Mouse (Mus musculus) myocyte (in vitro differentiated cells): ENCODE measurements around the gene Upp2. TPM values are rescaled to one million over a fixed set of nuclear protein-coding genes. Genes with fewer than 3 reads are reported as not detected.

Experiments
- H3K27me3 ChIP-seq: one replicate; pipeline ENCODE4 v1.6.1; 2011; ENCODE audit not compliant: control insufficient read depth, insufficient read depth, insufficient read length
- H3K36me3 ChIP-seq: one replicate; pipeline ENCODE4 v1.6.1; 2011; ENCODE audit not compliant: control insufficient read depth, insufficient read depth
- H3K4me2 ChIP-seq: one replicate; pipeline ENCODE4 v1.6.1; 2011; ENCODE audit warnings: low read depth, control low read depth
- H3K4me3 ChIP-seq: one replicate; pipeline ENCODE4 v1.5.1; 2011; ENCODE audit warnings: mild to moderate bottlenecking, control low read depth, moderate library complexity
- H3K79me2 ChIP-seq: one replicate; pipeline ENCODE4 v1.6.1; 2011; ENCODE audit not compliant: control insufficient read depth, insufficient read depth
- H3ac ChIP-seq: one replicate; pipeline ENCODE4 v1.6.1; 2011; ENCODE audit not compliant: control insufficient read depth, insufficient read length
- CEBPB ChIP-seq: IDR thresholded peaks from 2 replicates; pipeline ENCODE4 v1.6.1; 2011; ENCODE audit warnings: mild to moderate bottlenecking, moderate library complexity; ENCODE audit not compliant: poor library complexity, insufficient read depth, severe bottlenecking
- E2F4 ChIP-seq: IDR thresholded peaks from one replicate; pipeline ENCODE4 v1.6.1; 2011; ENCODE audit warnings: mild to moderate bottlenecking, control low read depth, moderate library complexity; ENCODE audit not compliant: insufficient read depth
- MAX ChIP-seq: IDR thresholded peaks from one replicate; pipeline ENCODE4 v1.6.1; 2011; ENCODE audit warnings: low read depth, mild to moderate bottlenecking, control low read depth
- MYOD1 ChIP-seq, 3 experiments: IDR thresholded peaks; one replicate each; pipeline ENCODE4 v1.6.1; 2011; ENCODE audit warnings: control low read depth in 2 of 3, low read depth in 2 of 3, mild to moderate bottlenecking in 2 of 3, moderate library complexity in 1 of 3; ENCODE audit not compliant: insufficient read length in 2 of 3, control insufficient read depth in 1 of 3
- MYOG ChIP-seq, 3 experiments: IDR thresholded peaks; one replicate each; pipeline ENCODE4 v1.6.1; 2011; ENCODE audit warnings: control low read depth in 2 of 3, low read depth in 2 of 3, mild to moderate bottlenecking in 2 of 3; ENCODE audit not compliant: insufficient read length in 2 of 3, control insufficient read depth in 1 of 3, insufficient read depth in 1 of 3
- POLR2A ChIP-seq: IDR thresholded peaks from one replicate; pipeline ENCODE4 v1.6.1; 2011; ENCODE audit warnings: low read depth, mild to moderate bottlenecking, control low read depth, moderate library complexity; ENCODE audit not compliant: insufficient read length
- POLR2AphosphoS2 ChIP-seq: IDR thresholded peaks from one replicate; pipeline ENCODE4 v1.6.1; 2011; ENCODE audit warnings: low read depth, control low read depth; ENCODE audit not compliant: insufficient read length
- REST ChIP-seq: IDR thresholded peaks from one replicate; pipeline ENCODE4 v1.6.1; 2011; ENCODE audit warnings: mild to moderate bottlenecking, control low read depth, moderate library complexity; ENCODE audit not compliant: insufficient read depth, insufficient read length
- SRF ChIP-seq: IDR thresholded peaks from one replicate; pipeline ENCODE4 v1.6.1; 2011; ENCODE audit warnings: low read depth; ENCODE audit not compliant: control insufficient read depth, insufficient read length
- TCF12 ChIP-seq: IDR thresholded peaks from one replicate; pipeline ENCODE4 v1.6.1; 2011; ENCODE audit warnings: mild to moderate bottlenecking, control low read depth; ENCODE audit not compliant: poor library complexity, insufficient read depth, severe bottlenecking
- TCF3 ChIP-seq: IDR thresholded peaks from one replicate; pipeline ENCODE4 v1.6.1; 2011; ENCODE audit warnings: low read depth, control low read depth; ENCODE audit not compliant: insufficient read length
- USF1 ChIP-seq: IDR thresholded peaks from one replicate; pipeline ENCODE4 v1.6.1; 2011; ENCODE audit warnings: low read depth, mild to moderate bottlenecking, control low read depth, moderate library complexity
- polyA plus RNA-seq: library from polyadenylated mRNA; unstranded; fragments of >200 nt; fragmentation: generic; extraction: Trizol; gene quantifications from one replicate; pipeline ENCODE4 v1.2.1, GENCODE M21; 2012; ENCODE audit warnings: missing spikeins

The Upp2 gene
- polyA plus RNA-seq, 1 experiment, result 8.3 TPM

- H3K4me2 ChIP-seq, result no peak overlapping the region
- no peaks in the 10 kb centered on the region for H3K79me2 ChIP-seq
- no peaks in the 10 kb centered on the region for H3K27me3 ChIP-seq
- no peaks in the 10 kb centered on the region for H3K36me3 ChIP-seq
- TF ChIP-seq E2F4 (no peak), CEBPB (no peak), MAX (no peak), SRF (no peak), POLR2AphosphoS2 (no peak), USF1 (no peak), POLR2A (no peak), TCF12 (no peak), TCF3 (no peak), MYOG (IDR thresholded peaks at IDR 0.05; ENCODE audit: control insufficient read depth in 1 of 3, insufficient read depth in 1 of 3, insufficient read length in 2 of 3, low read depth in 2 of 3) (no peak), MYOD1 (IDR thresholded peaks at IDR 0.05; ENCODE audit: control insufficient read depth in 1 of 3, insufficient read length in 2 of 3, low read depth in 2 of 3) (no peak), REST (no peak)
- no peak overlapping the region for H3ac ChIP-seq
- no peak overlapping the region for H3K4me3 ChIP-seq
Measured at GRCm38 (mm10) chr2:58662661-58663060, 95.6 kb downstream of the Upp2 start.

- TF ChIP-seq POLR2A (no peak), TCF3 (no peak), CEBPB (no peak), TCF12 (no peak), MYOG (IDR thresholded peaks at IDR 0.05; ENCODE audit: control insufficient read depth in 1 of 3, insufficient read depth in 1 of 3, insufficient read length in 2 of 3, low read depth in 2 of 3) (no peak), E2F4 (no peak), MAX (no peak)
- no peak overlapping the region for H3ac ChIP-seq
- no peaks in the 10 kb centered on the region for H3K36me3 ChIP-seq
- no peaks in the 10 kb centered on the region for H3K27me3 ChIP-seq
- H3K4me2 ChIP-seq, result no peak overlapping the region
- no peaks in the 10 kb centered on the region for H3K79me2 ChIP-seq
- H3K4me3 ChIP-seq, result no peak overlapping the region
Measured at GRCm38 (mm10) chr2:58663404-58664120, 96.5 kb downstream of the Upp2 start.

- no peak overlapping the region for H3K4me3 ChIP-seq
- H3K79me2 ChIP-seq, result no peaks in the 10 kb centered on the region
- no peaks in the 10 kb centered on the region for H3K27me3 ChIP-seq
- H3K4me2 ChIP-seq, result no peak overlapping the region
- no peaks in the 10 kb centered on the region for H3K36me3 ChIP-seq
- no peak overlapping the region for H3ac ChIP-seq
- TF ChIP-seq MAX (no peak), POLR2AphosphoS2 (no peak), MYOG (IDR thresholded peaks at IDR 0.05; ENCODE audit: control insufficient read depth in 1 of 3, insufficient read depth in 1 of 3, insufficient read length in 2 of 3, low read depth in 2 of 3) (peak in 1 of 3 experiments; percentile 41), TCF3 (no peak), MYOD1 (IDR thresholded peaks at IDR 0.05; ENCODE audit: control insufficient read depth in 1 of 3, insufficient read length in 2 of 3, low read depth in 2 of 3) (peak in 2 of 3 experiments; percentile 54 to 60)
Measured at GRCm38 (mm10) chr2:58665081-58665814, 98.2 kb downstream of the Upp2 start.

GRCm38 (mm10) chr2:58667298-58667697, 100.2 kb downstream of the Upp2 start:
- Histone ChIP-seq H3ac (no peak overlapping the region), H3K4me2 (no peak overlapping the region), H3K36me3 (no peaks in the 10 kb centered on the region), H3K4me3 (no peak overlapping the region), H3K79me2 (no peaks in the 10 kb centered on the region), H3K27me3 (no peaks in the 10 kb centered on the region)
- TF ChIP-seq TCF12 (no peak), SRF (no peak), POLR2AphosphoS2 (no peak), MAX (no peak), TCF3 (no peak), CEBPB (no peak), REST (no peak), POLR2A (no peak), E2F4 (no peak), USF1 (no peak), MYOD1 (IDR thresholded peaks at IDR 0.05; ENCODE audit: control insufficient read depth in 1 of 3, insufficient read length in 2 of 3, low read depth in 2 of 3) (no peak), MYOG (IDR thresholded peaks at IDR 0.05; ENCODE audit: control insufficient read depth in 1 of 3, insufficient read depth in 1 of 3, insufficient read length in 2 of 3, low read depth in 2 of 3) (no peak)
